Mouse (Mus musculus) myocyte (in vitro differentiated cells): ENCODE results near the gene Fut4. TPM values are rescaled to one million over a fixed set of nuclear protein-coding genes. Genes with fewer than 3 reads are reported as not detected.
A peak's percentile ranks its signal among the peaks of the same experiment; 100 is the strongest.

Source experiments
- H3K27me3 ChIP-seq: one replicate; pipeline ENCODE4 v1.6.1; 2011; ENCODE audit not compliant: control insufficient read depth, insufficient read depth, insufficient read length
- H3K36me3 ChIP-seq: one replicate; pipeline ENCODE4 v1.6.1; 2011; ENCODE audit not compliant: control insufficient read depth, insufficient read depth
- H3K4me2 ChIP-seq: one replicate; pipeline ENCODE4 v1.6.1; 2011; ENCODE audit warnings: low read depth, control low read depth
- H3K4me3 ChIP-seq: one replicate; pipeline ENCODE4 v1.5.1; 2011; ENCODE audit warnings: mild to moderate bottlenecking, control low read depth, moderate library complexity
- H3K79me2 ChIP-seq: one replicate; pipeline ENCODE4 v1.6.1; 2011; ENCODE audit not compliant: control insufficient read depth, insufficient read depth
- H3ac ChIP-seq: one replicate; pipeline ENCODE4 v1.6.1; 2011; ENCODE audit not compliant: control insufficient read depth, insufficient read length
- CEBPB ChIP-seq: IDR thresholded peaks from 2 replicates; pipeline ENCODE4 v1.6.1; 2011; ENCODE audit warnings: mild to moderate bottlenecking, moderate library complexity; ENCODE audit not compliant: poor library complexity, insufficient read depth, severe bottlenecking
- E2F4 ChIP-seq: IDR thresholded peaks from one replicate; pipeline ENCODE4 v1.6.1; 2011; ENCODE audit warnings: mild to moderate bottlenecking, control low read depth, moderate library complexity; ENCODE audit not compliant: insufficient read depth
- MAX ChIP-seq: IDR thresholded peaks from one replicate; pipeline ENCODE4 v1.6.1; 2011; ENCODE audit warnings: low read depth, mild to moderate bottlenecking, control low read depth
- MYOD1 ChIP-seq, 3 experiments: IDR thresholded peaks; one replicate each; pipeline ENCODE4 v1.6.1; 2011; ENCODE audit warnings: control low read depth in 2 of 3, low read depth in 2 of 3, mild to moderate bottlenecking in 2 of 3, moderate library complexity in 1 of 3; ENCODE audit not compliant: insufficient read length in 2 of 3, control insufficient read depth in 1 of 3
- MYOG ChIP-seq, 3 experiments: IDR thresholded peaks; one replicate each; pipeline ENCODE4 v1.6.1; 2011; ENCODE audit warnings: control low read depth in 2 of 3, low read depth in 2 of 3, mild to moderate bottlenecking in 2 of 3; ENCODE audit not compliant: insufficient read length in 2 of 3, control insufficient read depth in 1 of 3, insufficient read depth in 1 of 3
- POLR2A ChIP-seq: IDR thresholded peaks from one replicate; pipeline ENCODE4 v1.6.1; 2011; ENCODE audit warnings: low read depth, mild to moderate bottlenecking, control low read depth, moderate library complexity; ENCODE audit not compliant: insufficient read length
- POLR2AphosphoS2 ChIP-seq: IDR thresholded peaks from one replicate; pipeline ENCODE4 v1.6.1; 2011; ENCODE audit warnings: low read depth, control low read depth; ENCODE audit not compliant: insufficient read length
- REST ChIP-seq: IDR thresholded peaks from one replicate; pipeline ENCODE4 v1.6.1; 2011; ENCODE audit warnings: mild to moderate bottlenecking, control low read depth, moderate library complexity; ENCODE audit not compliant: insufficient read depth, insufficient read length
- SRF ChIP-seq: IDR thresholded peaks from one replicate; pipeline ENCODE4 v1.6.1; 2011; ENCODE audit warnings: low read depth; ENCODE audit not compliant: control insufficient read depth, insufficient read length
- TCF12 ChIP-seq: IDR thresholded peaks from one replicate; pipeline ENCODE4 v1.6.1; 2011; ENCODE audit warnings: mild to moderate bottlenecking, control low read depth; ENCODE audit not compliant: poor library complexity, insufficient read depth, severe bottlenecking
- TCF3 ChIP-seq: IDR thresholded peaks from one replicate; pipeline ENCODE4 v1.6.1; 2011; ENCODE audit warnings: low read depth, control low read depth; ENCODE audit not compliant: insufficient read length
- USF1 ChIP-seq: IDR thresholded peaks from one replicate; pipeline ENCODE4 v1.6.1; 2011; ENCODE audit warnings: low read depth, mild to moderate bottlenecking, control low read depth, moderate library complexity
- polyA plus RNA-seq: library from polyadenylated mRNA; unstranded; fragments of >200 nt; fragmentation: generic; extraction: Trizol; gene quantifications from one replicate; pipeline ENCODE4 v1.2.1, GENCODE M21; 2012; ENCODE audit warnings: missing spikeins

Gene Fut4
- polyA plus RNA-seq, 1 experiment = 0.26 TPM

DNA sequence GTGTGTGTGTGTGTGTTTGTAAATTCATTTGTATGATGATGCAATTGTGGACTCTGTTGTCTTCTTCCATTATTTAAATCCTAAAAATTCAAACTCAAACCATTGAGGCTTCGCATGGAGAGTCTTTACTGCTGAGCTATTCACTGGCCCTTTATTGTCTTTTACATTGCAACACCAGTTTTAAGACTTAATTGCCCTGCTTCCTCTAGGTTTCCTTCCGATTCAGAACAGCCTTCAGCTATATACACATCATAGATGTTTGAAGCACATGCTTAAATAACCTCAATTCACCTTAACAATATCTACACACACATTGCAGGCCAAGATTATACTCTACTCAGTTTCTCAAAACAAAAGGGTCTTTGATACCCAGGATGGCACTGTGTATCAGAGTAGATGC is 31.8 kb downstream of the Fut4 start:
- Histone ChIP-seq H3K4me3 (no peak overlapping the region), H3ac (no peak overlapping the region), H3K36me3 (no peaks in the 10 kb centered on the region), H3K27me3 (no peaks in the 10 kb centered on the region), H3K4me2 (no peak overlapping the region), H3K79me2 (no peaks in the 10 kb centered on the region)
- TF ChIP-seq TCF12 (no peak), SRF (no peak), MYOD1 (IDR thresholded peaks at IDR 0.05; ENCODE audit: control insufficient read depth in 1 of 3, insufficient read length in 2 of 3, low read depth in 2 of 3) (no peak), POLR2AphosphoS2 (no peak), MAX (no peak), POLR2A (no peak), MYOG (IDR thresholded peaks at IDR 0.05; ENCODE audit: control insufficient read depth in 1 of 3, insufficient read depth in 1 of 3, insufficient read length in 2 of 3, low read depth in 2 of 3) (no peak), REST (no peak), TCF3 (no peak), USF1 (no peak), CEBPB (no peak), E2F4 (no peak)

GRCm38 (mm10) chr9:14718332-14718691 is 33.9 kb downstream of the Fut4 start:
- peak overlapping the region; percentile 51 for H3K4me2 ChIP-seq
- H3K4me3 ChIP-seq = no peak overlapping the region
- no peak overlapping the region for H3ac ChIP-seq

DNA sequence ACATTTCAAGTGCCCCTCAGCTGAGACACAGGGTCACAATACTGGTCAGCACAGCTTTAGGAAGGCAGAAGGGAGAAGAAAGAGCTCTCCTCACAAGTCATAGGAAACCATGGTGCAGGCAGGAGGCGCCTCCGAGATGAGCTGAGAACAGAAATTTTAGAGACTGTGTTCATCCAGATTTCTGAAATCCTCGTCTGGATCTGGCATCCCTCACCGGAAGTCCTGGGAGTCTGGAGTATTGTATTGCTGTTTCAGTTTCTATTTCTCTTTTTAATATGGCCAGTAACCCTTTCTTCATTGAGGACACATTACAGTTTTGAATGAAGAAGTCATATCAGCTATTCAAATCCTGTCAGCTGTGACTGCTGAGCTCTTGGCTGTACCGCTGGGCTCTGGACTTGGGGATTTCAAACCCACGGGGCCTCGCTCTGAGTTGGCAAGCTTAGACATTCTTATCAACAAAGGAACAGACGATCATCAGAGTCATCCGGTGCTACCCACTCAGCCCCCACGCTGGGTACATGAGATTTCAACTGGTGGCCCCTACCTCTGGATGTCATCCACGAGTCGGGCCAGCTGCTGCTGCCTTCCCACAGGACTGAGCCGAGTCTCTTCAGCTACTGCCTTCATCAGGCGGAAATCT is 34.4 kb downstream of the Fut4 start:
- Histone ChIP-seq H3K4me2 (peak overlapping the region; percentile 51), H3K4me3 (no peak overlapping the region)
- no peak for TF ChIP-seq MAX
- no peak for TF ChIP-seq POLR2AphosphoS2
- no peak for TF ChIP-seq REST
- no peak for TF ChIP-seq MYOG (IDR thresholded peaks at IDR 0.05; ENCODE audit: control insufficient read depth in 1 of 3, insufficient read depth in 1 of 3, insufficient read length in 2 of 3, low read depth in 2 of 3)
- TF ChIP-seq TCF3 = no peak

More at GRCm38 (mm10) chr9:14718332-14718691, 33.9 kb downstream of the Fut4 start:
- TF ChIP-seq MYOG (IDR thresholded peaks at IDR 0.05; ENCODE audit: control insufficient read depth in 1 of 3, insufficient read depth in 1 of 3, insufficient read length in 2 of 3, low read depth in 2 of 3) (no peak), TCF12 (no peak), TCF3 (no peak)
- Histone ChIP-seq H3K79me2 (no peaks in the 10 kb centered on the region), H3K36me3 (no peaks in the 10 kb centered on the region), H3K27me3 (no peaks in the 10 kb centered on the region)

DNA sequence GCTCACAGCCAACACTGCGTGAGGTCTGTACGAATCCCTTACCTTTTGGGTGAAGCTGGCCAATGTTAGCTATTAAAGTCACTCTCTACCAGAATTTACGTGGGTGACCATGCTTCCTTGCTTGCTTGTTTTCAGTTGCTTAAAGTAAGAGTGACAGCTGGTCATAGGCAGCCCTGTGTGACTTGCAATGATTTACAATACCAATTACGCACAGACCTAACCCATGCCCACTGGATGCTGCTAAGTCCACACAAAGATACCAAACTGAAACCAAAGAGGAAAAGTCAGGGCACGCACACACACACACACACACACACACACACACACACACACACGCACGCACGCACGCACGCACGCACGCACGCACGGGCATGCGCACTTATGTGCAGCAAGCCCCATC is 36.9 kb downstream of the Fut4 start:
- no peaks in the 10 kb centered on the region for H3K27me3 ChIP-seq
- no peaks in the 10 kb centered on the region for H3K79me2 ChIP-seq
- no peak for TF ChIP-seq POLR2A
- TF ChIP-seq POLR2AphosphoS2 = no peak
- TF ChIP-seq TCF12 = no peak
- TF ChIP-seq CEBPB = no peak
- TF ChIP-seq E2F4 = no peak
- no peak for TF ChIP-seq REST
- no peak for TF ChIP-seq USF1
- no peak for TF ChIP-seq MYOG (IDR thresholded peaks at IDR 0.05; ENCODE audit: control insufficient read depth in 1 of 3, insufficient read depth in 1 of 3, insufficient read length in 2 of 3, low read depth in 2 of 3)
- TF ChIP-seq MAX = no peak
- TF ChIP-seq MYOD1 (IDR thresholded peaks at IDR 0.05; ENCODE audit: control insufficient read depth in 1 of 3, insufficient read length in 2 of 3, low read depth in 2 of 3) = no peak
- no peak for TF ChIP-seq TCF3
- no peak for TF ChIP-seq SRF
- H3K36me3 ChIP-seq = no peaks in the 10 kb centered on the region
- H3ac ChIP-seq = no peak overlapping the region
- H3K4me2 ChIP-seq = no peak overlapping the region
- no peak overlapping the region for H3K4me3 ChIP-seq

More for the DNA sequence above, 34.4 kb downstream of the Fut4 start:
- Histone ChIP-seq H3K36me3 (no peaks in the 10 kb centered on the region), H3K27me3 (no peaks in the 10 kb centered on the region), H3K79me2 (no peaks in the 10 kb centered on the region), H3ac (no peak overlapping the region)

GRCm38 (mm10) chr9:14710910-14711309 is 41.3 kb downstream of the Fut4 start:
- Histone ChIP-seq H3ac (no peak overlapping the region), H3K36me3 (no peaks in the 10 kb centered on the region), H3K79me2 (no peaks in the 10 kb centered on the region), H3K4me3 (no peak overlapping the region), H3K4me2 (no peak overlapping the region), H3K27me3 (no peaks in the 10 kb centered on the region)
- TF ChIP-seq MYOG (IDR thresholded peaks at IDR 0.05; ENCODE audit: control insufficient read depth in 1 of 3, insufficient read depth in 1 of 3, insufficient read length in 2 of 3, low read depth in 2 of 3) (no peak), CEBPB (no peak), E2F4 (no peak), MAX (no peak), MYOD1 (IDR thresholded peaks at IDR 0.05; ENCODE audit: control insufficient read depth in 1 of 3, insufficient read length in 2 of 3, low read depth in 2 of 3) (no peak), USF1 (no peak), POLR2AphosphoS2 (no peak)
